Mouse (Mus musculus): ENCODE results near the gene Shank1.
A peak's percentile ranks its signal among the peaks of the same experiment; 100 is the strongest.

Shank1 gene

GRCm38 (mm10) chr7:44341119-44341518 is 31.1 kb downstream of the Shank1 start:
- DNase-seq, result no peak

- no peak for DNase-seq
Observed at GRCm38 (mm10) chr7:44341714-44342113, 31.7 kb downstream of the Shank1 start.

GRCm38 (mm10) chr7:44343459-44344015 is 33.5 kb downstream of the Shank1 start:
- no peak for DNase-seq

GRCm38 (mm10) chr7:44344622-44345021 is 34.6 kb downstream of the Shank1 start:
- no peak for DNase-seq

- no peak for DNase-seq
Observed at GRCm38 (mm10) chr7:44349043-44349442, 39.0 kb downstream of the Shank1 start.

- DNase-seq, result peak; percentile 80
Observed at GRCm38 (mm10) chr7:44350957-44351711, 41.1 kb downstream of the Shank1 start.

GRCm38 (mm10) chr7:44351881-44352749 is 42.1 kb downstream of the Shank1 start:
- no peak for DNase-seq

GRCm38 (mm10) chr7:44352750-44353600 is 42.9 kb downstream of the Shank1 start:
- no peak for DNase-seq

GRCm38 (mm10) chr7:44353601-44354340 is 43.7 kb downstream of the Shank1 start:
- DNase-seq, result no peak

- DNase-seq, result no peak
Observed at GRCm38 (mm10) chr7:44355411-44355810, 45.4 kb downstream of the Shank1 start.

GRCm38 (mm10) chr7:44356590-44357481 is 46.8 kb downstream of the Shank1 start:
- DNase-seq, result no peak

- DNase-seq, result no peak
Observed at GRCm38 (mm10) chr7:44357531-44357930, 47.5 kb downstream of the Shank1 start.

GRCm38 (mm10) chr7:44358012-44358411 is 48.0 kb downstream of the Shank1 start:
- no peak for DNase-seq

- DNase-seq, result no peak
Observed at GRCm38 (mm10) chr7:44358886-44359654, 49.0 kb downstream of the Shank1 start.

- peak; percentile 96 for DNase-seq
Observed at GRCm38 (mm10) chr7:44359908-44360672, 50.0 kb downstream of the Shank1 start.

GRCm38 (mm10) chr7:44360792-44361301 is 50.8 kb downstream of the Shank1 start:
- DNase-seq, result no peak

- no peak for DNase-seq
Observed at GRCm38 (mm10) chr7:44372678-44373077, 62.6 kb downstream of the Shank1 start.

- no peak for DNase-seq
Observed at GRCm38 (mm10) chr7:44373460-44373859, 63.4 kb downstream of the Shank1 start.

Measured in kidney, adult 18-20 months (tissue).